Mouse (Mus musculus): Measurements from ENCODE around the gene Ap1b1.

DNA sequence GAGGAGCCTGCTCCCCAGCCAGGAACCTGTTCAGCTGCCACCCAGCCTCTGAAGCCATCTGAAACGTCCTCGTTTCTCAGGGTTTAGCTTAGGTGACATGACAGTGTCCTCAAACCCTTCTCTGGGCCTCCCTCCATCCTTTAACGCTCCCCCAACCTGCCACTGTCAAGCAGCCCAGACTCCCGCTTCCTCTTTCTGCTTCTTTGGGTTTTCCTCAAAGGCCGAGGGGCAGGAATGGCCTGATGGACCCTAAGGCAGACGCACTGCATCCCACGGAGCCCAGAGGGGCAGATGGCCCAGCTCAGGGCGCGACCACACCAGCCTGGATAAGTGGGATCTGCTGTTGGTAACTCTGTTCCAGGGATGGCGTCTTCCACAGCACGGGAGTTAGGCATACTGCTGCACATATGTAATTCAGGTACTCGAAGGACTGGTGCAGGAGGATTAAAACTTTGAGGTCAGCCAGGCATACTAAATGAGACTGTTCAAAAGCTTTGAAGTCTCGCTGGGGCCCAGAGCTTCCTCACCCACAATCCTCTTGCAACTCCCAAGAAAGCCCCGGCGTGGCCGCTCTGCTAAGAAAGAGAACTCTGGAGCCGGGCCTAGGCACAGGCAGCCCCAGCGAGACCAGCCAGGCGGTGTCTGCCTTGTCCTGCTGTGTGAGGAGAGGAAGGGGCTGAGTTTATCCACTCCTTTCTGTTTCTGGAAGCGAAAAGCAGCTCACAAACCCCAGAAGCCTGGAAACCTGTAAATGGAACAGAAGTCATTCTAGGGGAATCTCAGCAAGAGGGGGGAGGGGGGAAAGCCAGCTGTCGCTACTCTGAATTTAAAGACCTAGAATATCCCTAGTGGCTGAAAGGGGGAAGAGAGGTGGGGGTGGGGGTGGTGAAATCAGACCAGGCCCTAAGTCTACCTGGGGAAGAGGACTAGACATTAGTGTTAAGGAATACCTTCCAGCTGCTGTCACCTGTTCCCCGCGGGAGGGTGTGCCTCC, 69.6 kb downstream of the Ap1b1 start:
- TF ChIP-seq CTCF (IDR thresholded peaks at IDR 0.05; ENCODE audit: low read depth) (no peak), EP300 (IDR thresholded peaks at IDR 0.05; ENCODE audit: low read depth) (no peak)

Measured in liver, embryonic 14.5 days (tissue).